Mouse (Mus musculus) kidney, embryonic 14.5 days (tissue): ENCODE measurements around the gene Snx18. TPM values are rescaled to one million over a fixed set of nuclear protein-coding genes. Genes with fewer than 3 reads are reported as not detected.

Experiments used
- ATAC-seq: fragments of 200-750 bp; cut with Nextera tagmentation; 2 replicates; pipeline ENCODE4 v1.8.0; 2017; ENCODE audit warnings: moderate number of reproducible peaks, mild to moderate bottlenecking, moderate TSS enrichment, moderate library complexity; ENCODE audit not compliant: low FRiP score, low TSS enrichment
- H3K27ac ChIP-seq: fragments of 300-500 bp; sonication (generic); 2 replicates; pipeline ENCODE4 v1.5.1; 2014; ENCODE audit warnings: low read depth, mild to moderate bottlenecking, low read length, moderate library complexity, mixed read lengths
- H3K27me3 ChIP-seq: fragments of 300-500 bp; sonication (generic); 2 replicates; pipeline ENCODE4 v1.6.1; 2014; ENCODE audit warnings: mild to moderate bottlenecking, low read length; ENCODE audit not compliant: control insufficient read depth, insufficient read depth
- H3K36me3 ChIP-seq: fragments of 300-500 bp; sonication (generic); 2 replicates; pipeline ENCODE4 v1.6.1; 2014; ENCODE audit warnings: low read length, mixed read lengths; ENCODE audit not compliant: control insufficient read depth, insufficient read depth
- H3K4me1 ChIP-seq: fragments of 300-500 bp; sonication (generic); 2 replicates; pipeline ENCODE4 v1.6.1; 2014; ENCODE audit warnings: low read length, mixed read lengths; ENCODE audit not compliant: control insufficient read depth, insufficient read depth
- H3K4me2 ChIP-seq: fragments of 300-500 bp; sonication (generic); replicated peaks from 2 replicates; pipeline ENCODE4 v1.6.1; 2014; ENCODE audit warnings: low read depth, mild to moderate bottlenecking, low read length
- H3K4me3 ChIP-seq: fragments of 300-500 bp; sonication (generic); 2 replicates; pipeline ENCODE4 v1.5.1; 2014; ENCODE audit warnings: mild to moderate bottlenecking, low read length
- H3K9ac ChIP-seq: fragments of 300-500 bp; sonication (generic); 2 replicates; pipeline ENCODE4 v1.6.1; 2014; ENCODE audit warnings: low read depth, mild to moderate bottlenecking, low read length, moderate library complexity
- H3K9me3 ChIP-seq: fragments of 300-500 bp; sonication (generic); 2 replicates; pipeline ENCODE4 v1.6.1; 2016; ENCODE audit warnings: low read length; ENCODE audit not compliant: control insufficient read depth
- WGBS: fragments of 180-500 bp; shearing (Covaris S2); extraction: QIAGEN DNeasy Blood & Tissue Kit; methylation state at CpG from one replicate; pipeline ENCODE4 v1.1.7; 2014; 5-methylcytosine and 5-hydroxymethylcytosine counted together
- polyA plus RNA-seq: library from polyadenylated mRNA; unstranded; fragments of >200 nt; fragmentation: Nextera tagmentation; extraction: Ambion mirVana; gene quantifications from 2 replicates; pipeline ENCODE4 v1.2.1, GENCODE M21; 2014

Gene Snx18
- polyA plus RNA-seq, 1 experiment from 2014 or later = 51.2 TPM

DNA sequence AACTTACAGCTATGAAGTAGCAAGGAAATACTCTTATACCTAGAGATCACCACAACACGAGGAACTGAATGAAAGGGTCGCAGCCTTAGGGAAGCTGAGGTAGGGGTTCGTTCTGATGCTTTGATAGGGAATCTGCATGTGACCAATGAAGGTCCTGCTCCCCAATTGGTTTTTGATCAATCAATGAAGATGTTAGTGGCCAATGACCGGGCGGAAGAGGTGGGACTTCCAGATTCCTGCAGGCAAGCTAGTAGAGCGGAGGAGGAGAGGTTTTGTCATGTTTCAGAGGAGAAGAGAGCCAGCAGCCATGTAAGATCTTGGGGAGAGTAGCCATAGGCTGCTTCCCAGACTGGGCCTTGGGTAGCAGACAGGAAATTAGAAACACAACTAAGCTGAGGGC, 33.9 kb downstream of the Snx18 start:
- Histone ChIP-seq H3K4me1 (peaks cover 25% of the 10 kb centered on the region), H3K27ac (no peak overlapping the region), H3K27me3 (no peaks in the 10 kb centered on the region), H3K4me3 (no peak overlapping the region), H3K4me2 (no peak overlapping the region), H3K9ac (no peak overlapping the region), H3K9me3 (no peaks in the 10 kb centered on the region), H3K36me3 (0 out of 2 replicates have a peak, but pooled peaks cover 5% of the 10 kb centered on the region)
- 73% methylated on average over 6 of the region's 6 CpGs for WGBS
- ATAC-seq = no peak

DNA sequence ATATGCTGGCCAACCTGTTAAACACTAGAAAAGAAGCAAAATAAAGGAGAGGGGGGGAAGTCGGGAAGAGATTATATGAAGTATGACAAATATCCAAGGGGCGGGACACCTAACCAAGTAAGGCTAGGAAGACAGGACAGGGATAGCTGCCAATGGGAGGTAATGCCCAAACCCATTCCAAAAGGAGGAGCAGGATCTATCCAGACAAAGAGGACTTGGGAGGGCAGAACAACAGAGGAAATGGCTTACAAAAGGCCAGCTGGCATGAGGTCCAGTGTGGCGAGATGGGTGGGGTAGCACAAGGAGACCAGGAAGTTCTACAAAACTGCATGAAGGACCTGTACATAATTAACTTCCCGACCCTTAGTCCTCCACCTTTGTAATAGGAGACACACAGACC, 34.8 kb downstream of the Snx18 start:
- Histone ChIP-seq H3K4me3 (no peak overlapping the region), H3K4me1 (peaks cover 25% of the 10 kb centered on the region), H3K27ac (no peak overlapping the region), H3K9me3 (no peaks in the 10 kb centered on the region), H3K4me2 (no peak overlapping the region), H3K27me3 (no peaks in the 10 kb centered on the region), H3K9ac (no peak overlapping the region), H3K36me3 (no peaks in the 10 kb centered on the region)
- 56% methylated on average over 4 of the region's 4 CpGs for WGBS
- ATAC-seq = no peak

DNA sequence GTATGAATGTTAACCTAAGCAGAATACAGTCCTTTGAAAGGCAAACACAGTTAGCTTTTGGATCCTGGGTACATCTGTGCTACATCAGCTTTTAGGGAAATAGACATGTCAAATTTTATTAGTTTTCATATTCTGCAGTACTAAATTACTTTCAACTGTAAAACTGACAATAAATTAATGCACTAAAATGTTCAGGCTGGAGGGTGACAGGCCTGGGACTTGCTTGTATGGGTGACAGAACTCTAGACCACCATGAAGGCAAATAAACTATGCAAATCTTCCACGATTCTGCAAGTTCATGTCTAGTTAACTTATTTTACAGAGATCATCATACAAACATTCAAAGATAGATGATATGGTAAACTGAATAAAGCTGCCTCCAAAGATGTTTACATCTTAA, 36.3 kb downstream of the Snx18 start:
- Histone ChIP-seq H3K27ac (peak overlapping the region; percentile 66; the same call in 1 of the 2 replicates), H3K4me3 (no peak overlapping the region), H3K4me1 (peaks cover 16% of the 10 kb centered on the region), H3K9ac (no peak overlapping the region), H3K4me2 (no peak overlapping the region), H3K9me3 (no peaks in the 10 kb centered on the region), H3K27me3 (no peaks in the 10 kb centered on the region), H3K36me3 (no peaks in the 10 kb centered on the region)
- peak; percentile 36; the same call in 1 of the 2 replicates for ATAC-seq
- 38% methylated on average over 1 of the region's 1 CpGs for WGBS

DNA sequence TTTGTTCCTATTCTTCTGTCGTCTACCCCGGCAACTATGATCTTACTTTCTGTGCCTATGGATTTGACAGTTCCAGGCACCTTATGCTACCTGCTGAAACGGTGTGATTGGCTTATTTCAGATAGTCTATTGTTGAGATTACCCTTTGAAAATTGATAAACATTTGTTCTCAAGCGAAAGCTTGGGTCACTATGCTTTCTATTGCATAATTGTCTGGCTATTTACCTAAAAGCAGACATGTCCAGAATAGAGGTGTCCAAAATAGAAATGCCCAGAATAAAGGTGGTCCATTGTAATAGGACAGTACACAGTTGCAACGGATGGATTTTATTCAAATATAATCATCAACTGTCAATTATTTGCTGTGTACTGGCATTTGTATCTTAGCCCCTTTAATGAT, 36.9 kb downstream of the Snx18 start:
- WGBS = 88% methylated on average over 5 of the region's 5 CpGs
- no peaks in the 10 kb centered on the region for H3K9me3 ChIP-seq
- H3K4me1 ChIP-seq = peaks cover 15% of the 10 kb centered on the region
- no peak for ATAC-seq
- H3K4me2 ChIP-seq = no peak overlapping the region
- no peak overlapping the region for H3K4me3 ChIP-seq
- H3K36me3 ChIP-seq = no peaks in the 10 kb centered on the region
- H3K9ac ChIP-seq = no peak overlapping the region
- no peaks in the 10 kb centered on the region for H3K27me3 ChIP-seq
- no peak overlapping the region for H3K27ac ChIP-seq

DNA sequence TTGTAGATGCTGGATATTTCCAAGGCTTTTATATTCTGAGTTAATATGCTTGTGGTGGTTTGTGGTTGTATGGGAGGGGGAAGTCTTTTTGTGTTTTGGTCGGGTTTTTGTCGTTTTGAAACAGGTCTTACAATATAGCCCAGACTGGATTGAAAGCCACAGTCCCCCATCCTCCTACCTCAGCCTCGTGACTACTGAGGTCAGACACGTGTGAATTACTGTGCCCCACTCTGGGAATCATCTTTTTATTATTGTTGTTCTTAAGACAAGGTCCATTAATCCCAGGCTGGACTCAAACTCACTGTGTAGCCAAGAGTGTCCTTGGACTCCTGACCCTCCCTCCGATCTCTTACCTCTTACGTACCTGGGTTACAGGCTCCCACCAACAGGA, 38.0 kb downstream of the Snx18 start:
- Histone ChIP-seq H3K9me3 (no peaks in the 10 kb centered on the region), H3K27me3 (no peaks in the 10 kb centered on the region), H3K4me2 (no peak overlapping the region), H3K27ac (peak overlapping the region; percentile 49; the same call in 1 of the 2 replicates), H3K4me3 (no peak overlapping the region), H3K9ac (no peak overlapping the region), H3K36me3 (no peaks in the 10 kb centered on the region), H3K4me1 (peaks cover 15% of the 10 kb centered on the region)
- ATAC-seq = peak; percentile 68
- 24% methylated on average over 6 of the region's 6 CpGs for WGBS

DNA sequence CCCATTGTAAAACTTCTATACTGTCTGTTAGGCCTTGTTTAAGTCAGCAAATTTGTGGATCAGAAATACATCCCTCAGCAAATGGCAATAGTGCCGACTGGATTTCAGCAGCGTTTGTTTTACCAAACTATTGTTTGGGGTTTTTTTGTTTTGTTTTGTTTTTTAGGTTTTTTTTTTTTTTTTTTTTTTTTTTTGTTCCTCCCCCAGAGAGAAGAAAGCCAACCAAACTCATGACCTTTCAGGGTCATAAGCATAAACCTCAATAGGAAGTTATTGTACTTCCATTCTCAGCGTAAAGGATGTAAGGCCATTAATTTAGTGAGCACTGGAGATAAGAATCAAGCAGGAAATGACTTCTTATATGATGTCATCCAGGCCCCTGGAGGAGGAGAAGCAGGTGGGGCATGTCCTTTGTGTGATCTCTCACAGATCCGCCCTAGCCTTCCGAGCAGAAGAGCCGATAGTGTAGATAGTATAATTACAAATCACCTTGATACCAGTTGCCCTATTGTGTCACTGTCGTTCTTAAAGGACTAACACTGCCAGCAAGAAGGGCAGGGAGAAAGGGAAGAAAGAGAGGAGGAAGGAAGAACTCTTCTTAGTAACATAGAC, 38.5 kb downstream of the Snx18 start:
- H3K36me3 ChIP-seq = no peaks in the 10 kb centered on the region
- H3K9me3 ChIP-seq = no peaks in the 10 kb centered on the region
- H3K4me1 ChIP-seq = peaks cover 15% of the 10 kb centered on the region
- no peak overlapping the region for H3K4me2 ChIP-seq
- 16% methylated on average over 7 of the region's 7 CpGs for WGBS
- H3K27me3 ChIP-seq = no peaks in the 10 kb centered on the region
- H3K4me3 ChIP-seq = no peak overlapping the region
- no peak overlapping the region for H3K9ac ChIP-seq
- ATAC-seq = peak; percentile 48; the same call in 1 of the 2 replicates
- H3K27ac ChIP-seq = peak overlapping the region; percentile 49; the same call in 1 of the 2 replicates

DNA sequence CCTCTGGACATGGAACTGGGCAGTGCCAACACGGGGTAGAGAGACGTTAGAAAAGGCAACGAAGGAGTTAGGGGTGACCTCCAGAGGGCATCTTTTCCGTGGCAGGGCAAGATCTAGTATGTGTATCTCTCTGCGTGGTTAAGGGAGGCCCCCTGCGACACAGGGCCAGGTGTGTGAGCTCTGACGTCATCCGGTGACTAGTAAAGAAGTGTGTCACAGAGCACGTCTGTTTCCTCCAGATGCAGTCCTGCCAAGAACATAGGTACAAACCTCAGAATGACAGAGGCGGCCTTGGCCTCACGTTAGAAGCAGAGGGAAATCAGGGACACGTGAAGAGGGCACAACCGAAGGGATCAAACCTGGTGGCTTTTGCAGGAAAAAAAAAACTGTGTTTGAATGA, 44.1 kb downstream of the Snx18 start:
- 85% methylated on average over 13 of the region's 13 CpGs for WGBS
- Histone ChIP-seq H3K4me2 (no peak overlapping the region), H3K27ac (no peak overlapping the region), H3K9ac (no peak overlapping the region), H3K4me3 (no peak overlapping the region), H3K36me3 (no peaks in the 10 kb centered on the region), H3K4me1 (no peaks in the 10 kb centered on the region), H3K9me3 (no peaks in the 10 kb centered on the region), H3K27me3 (no peaks in the 10 kb centered on the region)
- ATAC-seq = no peak

DNA sequence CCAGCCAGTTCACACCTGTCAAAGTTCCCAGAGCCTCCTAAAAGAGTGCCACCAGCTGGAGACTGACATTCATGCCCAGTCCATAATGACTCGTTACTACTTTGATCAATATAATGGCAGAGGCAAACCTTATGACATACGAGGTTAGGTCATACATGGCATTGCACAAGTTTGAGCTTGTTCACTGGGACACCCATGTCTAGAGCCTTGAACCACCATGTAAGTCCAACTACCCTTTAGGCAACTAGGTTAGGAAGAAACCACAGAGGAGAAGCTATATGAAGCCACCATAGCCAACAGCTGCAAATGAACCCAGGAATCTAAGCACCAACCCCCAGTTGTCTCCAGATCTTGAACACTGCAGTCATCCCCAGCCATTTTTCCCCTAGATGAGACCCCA, 45.0 kb downstream of the Snx18 start:
- Histone ChIP-seq H3K9ac (no peak overlapping the region), H3K4me1 (no peaks in the 10 kb centered on the region), H3K36me3 (no peaks in the 10 kb centered on the region), H3K4me2 (no peak overlapping the region), H3K27ac (no peak overlapping the region), H3K9me3 (no peaks in the 10 kb centered on the region), H3K27me3 (no peaks in the 10 kb centered on the region), H3K4me3 (no peak overlapping the region)
- ATAC-seq = no peak
- WGBS = 88% methylated on average over 2 of the region's 2 CpGs

DNA sequence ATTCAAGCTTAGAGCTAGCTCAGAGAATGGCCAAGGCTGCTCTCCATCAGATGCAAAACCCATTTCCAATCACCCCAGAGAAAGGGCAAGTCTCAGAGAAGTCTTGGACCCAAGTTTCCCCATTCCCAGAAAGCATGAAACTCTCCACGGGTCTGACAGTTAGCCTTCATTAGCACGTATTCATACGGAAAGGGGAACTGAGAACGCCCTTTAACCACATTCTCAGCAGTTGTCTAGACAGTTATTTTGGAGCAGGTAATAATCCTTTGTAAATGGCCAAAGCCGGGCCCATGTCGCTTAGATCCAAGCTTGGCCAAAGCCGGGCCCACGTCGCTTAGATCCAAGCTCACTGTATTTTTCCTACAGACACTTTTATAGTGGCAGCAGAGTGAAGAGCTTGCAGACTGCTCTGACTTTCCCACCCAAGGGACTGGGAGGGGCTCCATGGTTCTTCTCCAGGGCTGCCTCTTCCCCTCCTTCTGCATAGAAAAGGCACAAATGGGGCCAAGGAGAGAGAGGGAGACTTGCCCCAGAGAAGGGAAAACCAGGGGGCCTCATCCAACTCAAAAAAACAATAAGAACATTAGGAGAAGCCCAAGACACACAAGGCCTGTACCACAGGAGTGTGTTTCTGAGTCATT, 46.2 kb downstream of the Snx18 start:
- Histone ChIP-seq H3K27ac (no peak overlapping the region), H3K4me3 (no peak overlapping the region), H3K9me3 (0 out of 2 replicates have a peak, but pooled peaks cover 2% of the 10 kb centered on the region), H3K36me3 (no peaks in the 10 kb centered on the region), H3K27me3 (no peaks in the 10 kb centered on the region), H3K4me2 (no peak overlapping the region), H3K9ac (no peak overlapping the region), H3K4me1 (no peaks in the 10 kb centered on the region)
- ATAC-seq = no peak
- 71% methylated on average over 9 of the region's 9 CpGs for WGBS
